Mouse (Mus musculus): ENCODE data around the gene 1700010I14Rik. TPM values are rescaled to one million over a fixed set of nuclear protein-coding genes. Genes with fewer than 3 reads are reported as not detected.

Gene 1700010I14Rik
- polyA plus RNA-seq, 1 experiment from 2014 or later: 0.74 TPM

DNA sequence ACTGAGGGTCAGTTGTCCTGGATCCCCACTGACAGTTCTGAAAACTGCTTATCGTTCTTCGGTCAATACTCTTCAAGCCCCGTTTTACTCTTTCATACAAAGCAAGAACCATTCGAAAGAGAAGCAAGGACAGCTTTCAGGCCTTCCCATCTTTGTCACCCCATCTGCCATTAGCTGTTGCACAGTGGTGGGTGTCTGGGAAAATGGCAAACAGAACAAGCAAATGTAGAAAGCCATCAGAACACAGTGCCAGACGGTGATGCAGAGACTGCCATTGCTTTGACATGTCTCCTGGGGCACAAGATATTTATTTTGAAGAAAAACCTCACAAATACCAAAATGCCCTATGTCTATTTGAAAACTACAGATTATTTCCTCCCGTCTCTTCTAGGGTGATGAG lies 11.4 kb upstream of the 1700010I14Rik start:
- no peak for ATAC-seq (ENCODE audit: low FRiP score, low TSS enrichment)
- Histone ChIP-seq H3K9me3 (ENCODE audit: control insufficient read depth, low read length) (no peaks in the 10 kb centered on the region), H3K36me3 (ENCODE audit: control insufficient read depth, insufficient read depth, low read length) (no peaks in the 10 kb centered on the region), H3K27ac (replicated peaks) (no peak overlapping the region), H3K27me3 (ENCODE audit: control insufficient read depth, insufficient read depth, low read length) (no peaks in the 10 kb centered on the region), H3K4me2 (replicated peaks; ENCODE audit: low read depth) (no peak overlapping the region), H3K4me3 (ENCODE audit: low read depth, low read length) (no peak overlapping the region), H3K9ac (ENCODE audit: low read length) (no peak overlapping the region), H3K4me1 (replicated peaks; ENCODE audit: control insufficient read depth, insufficient read depth) (no peaks in the 10 kb centered on the region)
- 85% methylated on average over 6 of the region's 6 CpGs for WGBS
- no peak for DNase-seq (ENCODE audit: low spot score)
- TF ChIP-seq CTCF (IDR thresholded peaks at IDR 0.05; ENCODE audit: low read depth): no peak
- TF ChIP-seq EP300 (optimal IDR thresholded peaks at IDR 0.05): no peak

DNA sequence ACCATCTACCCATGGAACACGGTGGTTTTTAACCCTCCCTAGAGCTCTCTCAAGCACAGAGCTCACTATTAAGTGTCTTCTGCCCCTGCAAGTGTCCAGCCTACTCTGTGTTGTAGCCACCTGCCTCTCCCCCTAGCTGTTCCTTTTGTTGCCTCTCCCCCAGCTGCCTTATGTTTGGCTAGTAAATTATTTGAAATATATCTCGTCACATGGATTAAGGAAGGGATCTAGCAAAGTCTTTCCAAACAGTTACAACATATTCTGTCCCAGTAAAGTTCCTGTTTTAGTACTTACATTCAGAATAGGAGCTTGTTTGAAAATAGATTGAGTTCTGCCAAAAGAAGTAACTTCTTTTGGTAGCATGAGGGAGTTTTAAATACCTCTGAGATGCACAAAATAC lies 10.9 kb upstream of the 1700010I14Rik start:
- H3K4me2 ChIP-seq (replicated peaks; ENCODE audit: low read depth): no peak overlapping the region
- TF ChIP-seq EP300 (optimal IDR thresholded peaks at IDR 0.05): no peak
- TF ChIP-seq CTCF (IDR thresholded peaks at IDR 0.05; ENCODE audit: low read depth): no peak
- H3K4me3 ChIP-seq (ENCODE audit: low read depth, low read length): no peak overlapping the region
- no peaks in the 10 kb centered on the region for H3K9me3 ChIP-seq (ENCODE audit: control insufficient read depth, low read length)
- H3K9ac ChIP-seq (ENCODE audit: low read length): no peak overlapping the region
- H3K4me1 ChIP-seq (replicated peaks; ENCODE audit: control insufficient read depth, insufficient read depth): no peaks in the 10 kb centered on the region
- H3K27ac ChIP-seq (replicated peaks): no peak overlapping the region
- WGBS: 46% methylated on average over 2 of the region's 2 CpGs
- ATAC-seq (ENCODE audit: low FRiP score, low TSS enrichment) (no peak), DNase-seq (ENCODE audit: low spot score) (no peak)
- H3K27me3 ChIP-seq (ENCODE audit: control insufficient read depth, insufficient read depth, low read length): no peaks in the 10 kb centered on the region
- no peaks in the 10 kb centered on the region for H3K36me3 ChIP-seq (ENCODE audit: control insufficient read depth, insufficient read depth, low read length)

DNA sequence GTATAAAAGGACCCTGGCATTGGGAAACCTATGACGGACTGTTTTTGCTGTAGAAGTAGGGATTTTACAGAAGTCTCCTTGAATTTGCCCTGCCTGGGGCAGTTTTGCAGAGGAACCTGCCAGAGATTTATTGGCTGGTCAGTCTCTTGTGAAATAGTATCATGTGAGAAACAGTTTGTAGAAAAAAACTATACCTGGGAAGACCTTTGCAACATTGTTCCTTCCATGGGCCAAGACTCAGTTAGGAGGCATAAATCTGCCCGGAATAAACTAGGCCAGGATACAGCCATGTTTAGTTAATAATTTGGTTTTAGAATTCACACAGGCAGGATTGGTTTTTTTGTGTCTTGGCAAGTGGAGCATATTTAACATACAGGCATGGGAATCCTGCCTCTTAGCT lies 4.6 kb upstream of the 1700010I14Rik start:
- H3K9me3 ChIP-seq (ENCODE audit: control insufficient read depth, low read length): no peaks in the 10 kb centered on the region
- H3K27me3 ChIP-seq (ENCODE audit: control insufficient read depth, insufficient read depth, low read length): no peaks in the 10 kb centered on the region
- ATAC-seq (ENCODE audit: low FRiP score, low TSS enrichment): no peak
- 77% methylated on average over 2 of the region's 2 CpGs for WGBS
- no peak overlapping the region for H3K27ac ChIP-seq (replicated peaks)
- H3K4me3 ChIP-seq (ENCODE audit: low read depth, low read length): no peak overlapping the region
- DNase-seq (ENCODE audit: low spot score): no peak
- H3K4me2 ChIP-seq (replicated peaks; ENCODE audit: low read depth): no peak overlapping the region
- H3K36me3 ChIP-seq (ENCODE audit: control insufficient read depth, insufficient read depth, low read length): no peaks in the 10 kb centered on the region
- no peak overlapping the region for H3K9ac ChIP-seq (ENCODE audit: low read length)
- TF ChIP-seq EP300 (optimal IDR thresholded peaks at IDR 0.05) (no peak), CTCF (IDR thresholded peaks at IDR 0.05; ENCODE audit: low read depth) (no peak)
- no peaks in the 10 kb centered on the region for H3K4me1 ChIP-seq (replicated peaks; ENCODE audit: control insufficient read depth, insufficient read depth)

DNA sequence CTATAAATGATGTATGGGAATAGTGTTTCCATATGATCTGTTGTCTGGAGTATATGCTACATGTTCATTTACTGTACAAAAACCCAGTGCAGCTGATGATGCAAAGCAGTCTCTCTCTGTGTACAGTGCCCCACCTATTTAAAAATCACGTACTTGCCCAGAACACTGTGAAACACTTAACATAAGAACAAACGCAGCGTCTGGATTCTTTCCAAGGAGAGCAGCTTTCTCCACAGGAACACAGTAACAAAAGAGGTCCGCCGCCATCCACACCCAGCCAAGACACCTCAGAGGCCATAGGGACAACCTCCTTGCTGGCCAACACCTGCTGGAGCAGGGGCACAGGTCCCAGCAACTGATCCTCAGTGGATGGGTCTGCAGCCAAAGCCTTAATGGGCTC lies 2.4 kb upstream of the 1700010I14Rik start:
- no peak overlapping the region for H3K4me2 ChIP-seq (replicated peaks; ENCODE audit: low read depth)
- TF ChIP-seq CTCF (IDR thresholded peaks at IDR 0.05; ENCODE audit: low read depth) (no peak), EP300 (optimal IDR thresholded peaks at IDR 0.05) (no peak)
- ATAC-seq (ENCODE audit: low FRiP score, low TSS enrichment) (no peak), DNase-seq (ENCODE audit: low spot score) (no peak)
- H3K27me3 ChIP-seq (ENCODE audit: control insufficient read depth, insufficient read depth, low read length): no peaks in the 10 kb centered on the region
- H3K4me1 ChIP-seq (replicated peaks; ENCODE audit: control insufficient read depth, insufficient read depth): no peaks in the 10 kb centered on the region
- H3K27ac ChIP-seq (replicated peaks): no peak overlapping the region
- no peak overlapping the region for H3K4me3 ChIP-seq (ENCODE audit: low read depth, low read length)
- H3K9ac ChIP-seq (ENCODE audit: low read length): no peak overlapping the region
- 40% methylated on average over 5 of the region's 5 CpGs for WGBS
- H3K36me3 ChIP-seq (ENCODE audit: control insufficient read depth, insufficient read depth, low read length): no peaks in the 10 kb centered on the region
- no peaks in the 10 kb centered on the region for H3K9me3 ChIP-seq (ENCODE audit: control insufficient read depth, low read length)

DNA sequence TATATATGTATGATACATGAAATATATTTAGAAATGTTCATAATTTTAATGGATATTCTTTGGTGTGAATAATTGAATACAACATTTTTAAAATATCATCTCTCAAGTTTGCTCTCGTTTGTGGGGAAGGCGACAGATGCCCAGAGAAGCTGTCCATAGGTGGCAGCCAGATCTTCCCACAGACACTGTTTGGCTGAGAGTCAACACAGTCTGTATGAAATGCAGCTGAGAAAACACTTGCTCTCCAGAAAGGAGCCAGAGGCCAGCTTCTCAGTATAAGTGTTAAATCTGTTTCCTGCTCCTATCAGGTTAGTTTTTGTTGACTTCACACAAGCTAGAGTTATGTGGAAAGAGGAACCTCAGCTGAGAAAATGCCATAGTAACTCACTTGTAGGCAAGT lies 1.6 kb upstream of the 1700010I14Rik start:
- no peaks in the 10 kb centered on the region for H3K27me3 ChIP-seq (ENCODE audit: control insufficient read depth, insufficient read depth, low read length)
- TF ChIP-seq CTCF (IDR thresholded peaks at IDR 0.05; ENCODE audit: low read depth): no peak
- TF ChIP-seq EP300 (optimal IDR thresholded peaks at IDR 0.05): no peak
- no peak overlapping the region for H3K4me2 ChIP-seq (replicated peaks; ENCODE audit: low read depth)
- H3K9ac ChIP-seq (ENCODE audit: low read length): no peak overlapping the region
- WGBS: 75% methylated on average over 2 of the region's 2 CpGs
- no peaks in the 10 kb centered on the region for H3K9me3 ChIP-seq (ENCODE audit: control insufficient read depth, low read length)
- DNase-seq (ENCODE audit: low spot score) (no peak), ATAC-seq (ENCODE audit: low FRiP score, low TSS enrichment) (no peak)
- H3K27ac ChIP-seq (replicated peaks): no peak overlapping the region
- H3K4me1 ChIP-seq (replicated peaks; ENCODE audit: control insufficient read depth, insufficient read depth): no peaks in the 10 kb centered on the region
- no peaks in the 10 kb centered on the region for H3K36me3 ChIP-seq (ENCODE audit: control insufficient read depth, insufficient read depth, low read length)
- H3K4me3 ChIP-seq (ENCODE audit: low read depth, low read length): no peak overlapping the region

DNA sequence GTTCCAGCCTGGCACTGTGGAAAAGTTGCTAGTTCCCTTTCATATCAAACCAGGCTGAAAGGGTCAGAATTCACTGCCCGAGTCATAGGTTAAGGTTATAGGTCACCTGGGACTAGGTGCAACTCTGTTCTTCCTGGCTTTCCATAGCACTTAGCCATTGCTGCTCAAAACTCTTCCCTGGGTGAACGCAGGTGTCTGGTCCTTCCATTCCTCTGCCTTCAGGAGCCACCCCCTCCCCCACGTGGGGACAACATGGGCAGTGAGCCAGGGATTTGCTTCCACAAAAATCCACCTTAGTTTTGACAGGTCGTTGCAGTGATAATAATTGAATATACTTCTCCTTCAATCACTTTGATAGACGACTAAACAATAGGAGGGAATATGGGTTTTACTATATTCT lies 764 bp upstream of the 1700010I14Rik start:
- no peak overlapping the region for H3K4me3 ChIP-seq (ENCODE audit: low read depth, low read length)
- no peak overlapping the region for H3K4me2 ChIP-seq (replicated peaks; ENCODE audit: low read depth)
- no peak overlapping the region for H3K9ac ChIP-seq (ENCODE audit: low read length)
- H3K27me3 ChIP-seq (ENCODE audit: control insufficient read depth, insufficient read depth, low read length): no peaks in the 10 kb centered on the region
- no peak overlapping the region for H3K27ac ChIP-seq (replicated peaks)
- ATAC-seq (ENCODE audit: low FRiP score, low TSS enrichment) (0 out of 2 replicates have a peak, but pooled peaks have one; percentile 18), DNase-seq (ENCODE audit: low spot score) (no peak)
- TF ChIP-seq CTCF (IDR thresholded peaks at IDR 0.05; ENCODE audit: low read depth) (no peak), EP300 (optimal IDR thresholded peaks at IDR 0.05) (no peak)
- H3K4me1 ChIP-seq (replicated peaks; ENCODE audit: control insufficient read depth, insufficient read depth): no peaks in the 10 kb centered on the region
- 72% methylated on average over 5 of the region's 5 CpGs for WGBS
- no peaks in the 10 kb centered on the region for H3K36me3 ChIP-seq (ENCODE audit: control insufficient read depth, insufficient read depth, low read length)
- H3K9me3 ChIP-seq (ENCODE audit: control insufficient read depth, low read length): no peaks in the 10 kb centered on the region

Measured in stomach, postnatal 0 days (tissue).